Mouse (Mus musculus): ENCODE data around the gene Hhipl1. TPM values are rescaled to one million over a fixed set of nuclear protein-coding genes. Genes with fewer than 3 reads are reported as not detected.

Gene Hhipl1
- polyA plus RNA-seq, 2 experiments, result 0.58 to 2.7 TPM

- peaks cover 5% of the 10 kb centered on the region; the same call in 1 of the 2 replicates for H3K27me3 ChIP-seq (ENCODE audit: control insufficient read depth, insufficient read depth, low read length)
- WGBS, result 77% methylated on average over 7 of the region's 7 CpGs
- ATAC-seq (ENCODE audit: low FRiP score, low read depth) (no peak), DNase-seq (ENCODE audit: low spot score) (no peak)
- no peak overlapping the region for H3K27ac ChIP-seq (replicated peaks; ENCODE audit: low read depth, low read length)
- no peak for TF ChIP-seq POLR2A (IDR thresholded peaks at IDR 0.05; ENCODE audit: borderline replicate concordance, extremely low read depth, insufficient read depth, insufficient read length)
- no peaks in the 10 kb centered on the region for H3K9me3 ChIP-seq (ENCODE audit: control insufficient read depth, low read length)
- H3K9ac ChIP-seq (ENCODE audit: low read depth, low read length, severe bottlenecking), result no peak overlapping the region
- H3K36me3 ChIP-seq (ENCODE audit: control insufficient read depth, insufficient read depth, low read length), result no peaks in the 10 kb centered on the region
- peaks cover 12% of the 10 kb centered on the region; the same call in 1 of the 2 replicates for H3K4me1 ChIP-seq (ENCODE audit: control insufficient read depth, insufficient read depth, low read length)
- no peak overlapping the region for H3K4me3 ChIP-seq (replicated peaks; ENCODE audit: low read length)
- H3K4me2 ChIP-seq (replicated peaks; ENCODE audit: low read depth, low read length, severe bottlenecking), result no peak overlapping the region
These were observed 4.5 kb downstream of the Hhipl1 start for GRCm38 (mm10) chr12:108310456-108311027.

DNA sequence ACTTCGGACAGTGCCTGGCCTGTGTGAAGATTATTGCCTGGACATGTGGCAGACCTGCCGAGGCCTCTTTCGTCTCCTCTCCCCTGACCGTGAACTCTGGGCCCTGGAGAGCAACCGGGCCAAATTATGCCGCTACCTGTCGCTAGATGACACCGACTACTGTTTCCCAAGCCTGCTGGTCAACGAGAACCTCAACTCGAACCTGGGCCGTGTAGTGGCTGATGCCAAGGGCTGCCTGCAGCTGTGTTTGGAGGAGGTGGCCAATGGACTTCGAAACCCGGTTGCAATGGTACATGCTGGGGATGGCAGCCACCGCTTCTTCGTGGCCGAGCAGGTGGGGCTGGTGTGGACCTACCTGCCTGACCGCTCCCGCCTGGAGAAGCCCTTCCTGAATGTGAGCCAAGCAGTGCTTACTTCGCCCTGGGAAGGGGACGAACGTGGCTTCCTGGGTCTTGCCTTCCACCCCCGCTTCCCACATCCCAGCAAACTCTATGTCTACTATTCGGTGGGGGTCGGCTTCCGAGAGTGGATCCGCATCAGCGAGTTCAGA, 5.7 kb downstream of the Hhipl1 start:
- peaks cover 6% of the 10 kb centered on the region for H3K27me3 ChIP-seq (ENCODE audit: control insufficient read depth, insufficient read depth, low read length)
- H3K4me3 ChIP-seq (replicated peaks; ENCODE audit: low read length), result no peak overlapping the region
- H3K4me1 ChIP-seq (ENCODE audit: control insufficient read depth, insufficient read depth, low read length), result peaks cover 4% of the 10 kb centered on the region; the same call in 1 of the 2 replicates
- no peak overlapping the region for H3K9ac ChIP-seq (ENCODE audit: low read depth, low read length, severe bottlenecking)
- DNase-seq (ENCODE audit: low spot score), result no peak
- no peak for ATAC-seq (ENCODE audit: low FRiP score, low read depth)
- no peak for TF ChIP-seq POLR2A (IDR thresholded peaks at IDR 0.05; ENCODE audit: borderline replicate concordance, extremely low read depth, insufficient read depth, insufficient read length)
- H3K4me2 ChIP-seq (replicated peaks; ENCODE audit: low read depth, low read length, severe bottlenecking), result no peak overlapping the region
- no peak overlapping the region for H3K27ac ChIP-seq (replicated peaks; ENCODE audit: low read depth, low read length)
- no peaks in the 10 kb centered on the region for H3K36me3 ChIP-seq (ENCODE audit: control insufficient read depth, insufficient read depth, low read length)
- H3K9me3 ChIP-seq (ENCODE audit: control insufficient read depth, low read length), result no peaks in the 10 kb centered on the region
- whole genome bisulfite sequencing, result 93% methylated on average over 27 of the region's 27 CpGs

GRCm38 (mm10) chr12:108312432-108312851, 6.4 kb downstream of the Hhipl1 start:
- no peaks in the 10 kb centered on the region for H3K36me3 ChIP-seq (ENCODE audit: control insufficient read depth, insufficient read depth, low read length)
- H3K4me1 ChIP-seq (ENCODE audit: control insufficient read depth, insufficient read depth, low read length), result peaks cover 2% of the 10 kb centered on the region; the same call in 1 of the 2 replicates
- ATAC-seq (ENCODE audit: low FRiP score, low read depth), result no peak
- no peak overlapping the region for H3K4me3 ChIP-seq (replicated peaks; ENCODE audit: low read length)
- no peaks in the 10 kb centered on the region for H3K9me3 ChIP-seq (ENCODE audit: control insufficient read depth, low read length)
- no peak overlapping the region for H3K4me2 ChIP-seq (replicated peaks; ENCODE audit: low read depth, low read length, severe bottlenecking)
- no peak overlapping the region for H3K9ac ChIP-seq (ENCODE audit: low read depth, low read length, severe bottlenecking)
- TF ChIP-seq POLR2A (IDR thresholded peaks at IDR 0.05; ENCODE audit: borderline replicate concordance, extremely low read depth, insufficient read depth, insufficient read length), result no peak
- WGBS, result 33% methylated on average over 6 of the region's 6 CpGs
- DNase-seq (ENCODE audit: low spot score), result no peak
- no peak overlapping the region for H3K27ac ChIP-seq (replicated peaks; ENCODE audit: low read depth, low read length)
- peaks cover 12% of the 10 kb centered on the region for H3K27me3 ChIP-seq (ENCODE audit: control insufficient read depth, insufficient read depth, low read length)

DNA sequence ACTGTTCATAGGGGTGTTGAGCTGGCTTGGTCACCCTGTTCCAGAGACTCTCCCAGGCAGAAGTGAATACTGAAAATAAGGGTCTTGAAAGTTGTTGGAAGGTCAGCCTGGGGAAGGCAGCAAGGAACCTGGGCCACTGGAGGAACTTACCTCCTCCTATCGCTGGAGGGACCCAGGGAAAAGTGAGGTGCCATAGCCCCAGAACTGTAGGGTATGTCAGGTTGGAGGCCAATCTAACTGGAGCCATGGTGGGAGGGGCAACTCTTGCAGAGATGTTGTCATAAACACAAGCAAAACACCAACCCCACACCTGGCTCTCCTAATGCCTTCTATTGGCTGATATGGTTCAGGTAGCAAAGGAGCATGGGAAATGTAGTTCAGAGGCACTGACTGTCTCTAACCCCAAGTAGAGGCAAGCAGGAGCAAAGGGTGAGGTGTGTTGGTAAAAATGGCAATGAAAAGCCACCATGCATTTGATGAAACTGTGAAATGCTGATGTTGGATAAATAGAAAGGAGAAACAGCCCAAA, 7.2 kb downstream of the Hhipl1 start:
- Histone ChIP-seq H3K9me3 (ENCODE audit: control insufficient read depth, low read length) (no peaks in the 10 kb centered on the region), H3K9ac (ENCODE audit: low read depth, low read length, severe bottlenecking) (no peak overlapping the region), H3K4me1 (ENCODE audit: control insufficient read depth, insufficient read depth, low read length) (peaks cover 3% of the 10 kb centered on the region), H3K4me2 (replicated peaks; ENCODE audit: low read depth, low read length, severe bottlenecking) (no peak overlapping the region), H3K27ac (replicated peaks; ENCODE audit: low read depth, low read length) (no peak overlapping the region), H3K27me3 (ENCODE audit: control insufficient read depth, insufficient read depth, low read length) (peaks cover 21% of the 10 kb centered on the region), H3K4me3 (replicated peaks; ENCODE audit: low read length) (no peak overlapping the region), H3K36me3 (ENCODE audit: control insufficient read depth, insufficient read depth, low read length) (no peaks in the 10 kb centered on the region)
- DNase-seq (ENCODE audit: low spot score) (no peak), ATAC-seq (ENCODE audit: low FRiP score, low read depth) (no peak)
- TF ChIP-seq POLR2A (IDR thresholded peaks at IDR 0.05; ENCODE audit: borderline replicate concordance, extremely low read depth, insufficient read depth, insufficient read length), result no peak
- 77% methylated on average over 1 of the region's 1 CpGs for WGBS

GRCm38 (mm10) chr12:108315818-108316217, 9.7 kb downstream of the Hhipl1 start:
- Histone ChIP-seq H3K36me3 (ENCODE audit: control insufficient read depth, insufficient read depth, low read length) (no peaks in the 10 kb centered on the region), H3K9me3 (ENCODE audit: control insufficient read depth, low read length) (no peaks in the 10 kb centered on the region), H3K9ac (ENCODE audit: low read depth, low read length, severe bottlenecking) (no peak overlapping the region), H3K27me3 (ENCODE audit: control insufficient read depth, insufficient read depth, low read length) (peaks cover 41% of the 10 kb centered on the region), H3K27ac (replicated peaks; ENCODE audit: low read depth, low read length) (no peak overlapping the region), H3K4me1 (ENCODE audit: control insufficient read depth, insufficient read depth, low read length) (peaks cover 8% of the 10 kb centered on the region), H3K4me2 (replicated peaks; ENCODE audit: low read depth, low read length, severe bottlenecking) (no peak overlapping the region), H3K4me3 (replicated peaks; ENCODE audit: low read length) (no peak overlapping the region)
- no peak for TF ChIP-seq POLR2A (IDR thresholded peaks at IDR 0.05; ENCODE audit: borderline replicate concordance, extremely low read depth, insufficient read depth, insufficient read length)
- DNase-seq (ENCODE audit: low spot score) (no peak), ATAC-seq (ENCODE audit: low FRiP score, low read depth) (no peak)
- WGBS, result 40% methylated on average over 10 of the region's 10 CpGs
